Mouse (Mus musculus): ENCODE measurements around the gene Ints1.
A peak's percentile ranks its signal among the peaks of the same experiment; 100 is the strongest.

Gene Ints1

DNA sequence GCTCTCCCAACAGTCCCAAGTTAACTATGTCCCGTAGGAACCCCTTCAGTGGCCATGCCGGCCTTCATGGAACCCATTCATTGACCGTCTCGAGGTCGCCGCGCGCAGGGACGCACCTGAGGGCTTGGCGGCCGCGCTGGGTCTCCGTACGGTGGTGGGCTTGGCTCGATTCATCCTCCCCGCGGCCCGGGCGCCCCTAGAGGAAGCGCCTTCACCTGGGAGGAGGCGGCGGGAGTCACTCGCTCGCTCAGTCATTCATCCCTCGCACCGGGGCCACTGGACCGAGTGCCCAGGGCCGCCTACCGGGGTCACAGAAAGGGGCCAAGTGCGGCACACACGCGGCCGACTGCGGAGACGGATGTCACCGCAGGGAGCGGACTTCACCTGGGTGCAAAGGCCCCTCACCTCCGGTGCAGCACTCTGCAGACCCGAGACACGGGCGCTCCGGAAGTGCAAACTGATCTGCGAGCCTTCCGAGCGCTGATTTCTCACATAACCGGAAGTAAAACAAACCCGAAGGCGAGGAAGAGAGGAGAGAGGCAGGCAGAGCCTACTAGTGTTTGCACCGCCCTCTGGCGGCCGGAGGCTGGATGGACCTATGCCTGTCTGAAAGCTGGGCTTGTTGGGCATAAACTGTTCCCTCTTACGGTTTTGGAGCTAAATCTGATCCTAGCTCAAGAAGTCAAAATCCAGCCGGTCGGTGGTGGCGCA lies at the start of gene Ints1:
TSS of gene Ints1 (minus strand) at position 459 of the 711 bp plus-strand sequence.
- DNase-seq (ENCODE audit: low spot score) = peak; percentile 97

DNA sequence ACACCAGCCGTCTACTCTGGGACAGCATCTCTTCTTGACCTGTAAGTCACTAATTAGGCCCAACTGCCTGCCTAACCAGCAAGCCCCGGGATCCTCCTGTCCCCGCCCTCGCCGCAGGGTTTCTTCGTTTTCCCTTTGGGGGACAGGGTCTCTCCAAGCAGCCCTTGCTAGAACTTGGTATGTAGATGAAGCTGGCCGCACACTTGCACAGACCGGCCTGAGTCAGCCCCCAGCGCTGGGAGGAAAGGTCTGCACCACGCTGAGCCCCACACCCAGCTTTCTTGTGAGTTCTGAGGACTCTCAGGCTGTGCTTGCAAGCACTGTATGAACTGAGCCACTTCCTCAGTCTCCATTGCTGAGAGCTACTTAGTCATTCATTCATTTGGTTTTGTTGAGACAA lies 49.1 kb upstream of the Ints1 start:
- no peak for DNase-seq (ENCODE audit: low spot score)

- no peak for DNase-seq (ENCODE audit: low spot score)
Observed at GRCm38 (mm10) chr5:139821466-139822459, 46.3 kb upstream of the Ints1 start.

DNA sequence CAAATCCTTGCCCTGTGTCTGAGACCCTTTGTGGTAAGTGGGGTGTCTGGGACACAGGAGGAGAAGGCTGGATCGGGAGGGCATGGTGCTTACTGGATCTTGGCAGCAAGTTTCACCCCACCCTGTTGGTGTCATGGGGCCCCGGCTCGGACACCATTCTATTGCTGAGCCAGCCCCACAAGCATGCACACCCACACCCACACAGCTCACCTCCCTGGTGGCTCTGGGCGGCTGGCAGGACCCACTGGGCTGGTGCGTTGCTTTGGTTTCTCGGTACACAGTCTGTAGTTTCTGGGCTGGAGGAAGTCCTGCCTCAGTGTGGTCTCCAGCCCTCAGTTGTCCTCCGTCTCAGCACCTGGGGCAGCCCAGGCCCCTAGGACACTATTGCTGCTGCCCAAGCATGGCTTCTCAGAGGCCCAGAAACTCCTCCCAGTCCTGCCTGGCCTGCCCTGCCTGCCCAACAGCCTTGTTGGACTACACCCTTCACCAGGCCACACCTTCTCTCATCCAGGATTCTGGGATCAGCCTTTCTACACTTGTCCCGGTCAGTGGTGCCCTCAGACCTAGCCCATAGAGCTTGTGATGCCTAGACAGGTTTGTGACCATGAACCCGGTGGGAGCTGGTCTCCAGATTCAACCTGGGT lies 44.2 kb upstream of the Ints1 start, which contains the start of gene Tmem184a:
TSS of gene Tmem184a (minus strand) at position 380 of the 644 bp plus-strand sequence.
- DNase-seq (ENCODE audit: low spot score) = no peak

DNA sequence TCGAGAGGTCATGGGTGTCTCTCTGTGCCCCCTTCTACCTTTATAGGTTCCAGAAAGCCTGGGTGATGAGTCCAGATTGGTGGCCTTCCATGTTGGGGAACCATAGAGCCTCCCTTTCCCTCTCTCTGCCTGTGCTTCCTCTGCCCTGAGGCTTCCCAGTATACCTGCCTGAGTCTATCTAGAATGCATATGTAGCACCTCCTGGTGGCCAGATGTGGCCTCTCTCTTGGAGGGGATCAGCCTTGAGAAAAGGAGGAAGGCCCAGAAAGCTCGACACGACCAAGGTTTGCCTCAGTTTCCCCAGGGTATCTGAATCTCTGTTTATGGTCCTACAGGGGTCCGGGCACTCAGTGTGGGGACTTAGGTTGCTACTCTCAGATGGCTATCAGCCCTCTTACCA lies 43.3 kb upstream of the Ints1 start:
- DNase-seq (ENCODE audit: low spot score) = peak; percentile 62

DNA sequence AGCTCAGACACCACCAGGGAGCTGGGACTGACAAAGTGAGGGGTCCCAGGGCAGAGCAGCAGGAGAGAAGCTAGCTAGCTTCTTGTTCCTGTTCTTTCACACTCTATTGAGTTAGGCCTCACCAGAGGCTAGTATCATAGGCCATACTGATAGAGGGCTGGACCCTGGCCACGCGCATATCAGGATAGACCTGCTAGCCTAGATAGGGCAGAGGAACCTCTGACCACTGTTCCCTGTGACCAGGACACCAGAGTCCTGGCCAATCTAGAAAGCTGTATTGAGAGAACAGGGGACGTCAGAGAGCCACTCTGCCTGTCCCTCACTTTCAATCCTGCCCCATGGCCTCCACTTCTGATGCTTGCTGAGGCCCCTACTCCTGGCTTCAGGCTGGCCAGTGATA lies 42.6 kb upstream of the Ints1 start:
- DNase-seq (ENCODE audit: low spot score) = no peak

DNA sequence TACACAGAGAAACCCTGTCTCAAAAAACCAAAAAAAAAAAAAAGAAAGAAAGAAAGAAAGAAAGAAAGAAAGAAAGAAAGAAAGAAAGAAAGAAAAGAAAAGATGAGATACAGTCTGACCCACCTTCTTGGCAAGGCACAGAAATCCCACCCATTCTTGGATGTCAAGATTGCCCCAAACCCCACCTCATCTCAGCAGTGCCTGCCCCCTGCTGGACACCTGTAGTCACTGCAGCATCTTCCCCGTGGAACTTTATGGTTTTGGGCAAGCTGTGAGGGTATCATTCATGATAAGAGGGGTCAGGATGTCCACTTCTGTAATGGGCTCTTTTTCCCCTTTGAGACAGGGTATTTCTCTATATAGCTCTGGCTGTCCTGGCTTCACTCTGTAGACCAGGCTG lies 41.8 kb upstream of the Ints1 start:
- DNase-seq (ENCODE audit: low spot score) = no peak

- no peak for DNase-seq (ENCODE audit: low spot score)
Observed at GRCm38 (mm10) chr5:139816445-139816844, 41.0 kb upstream of the Ints1 start.

- no peak for DNase-seq (ENCODE audit: low spot score)
Observed at GRCm38 (mm10) chr5:139815964-139816363, 40.5 kb upstream of the Ints1 start.

GRCm38 (mm10) chr5:139813963-139814381 lies 38.5 kb upstream of the Ints1 start:
- no peak for DNase-seq (ENCODE audit: low spot score)

DNA sequence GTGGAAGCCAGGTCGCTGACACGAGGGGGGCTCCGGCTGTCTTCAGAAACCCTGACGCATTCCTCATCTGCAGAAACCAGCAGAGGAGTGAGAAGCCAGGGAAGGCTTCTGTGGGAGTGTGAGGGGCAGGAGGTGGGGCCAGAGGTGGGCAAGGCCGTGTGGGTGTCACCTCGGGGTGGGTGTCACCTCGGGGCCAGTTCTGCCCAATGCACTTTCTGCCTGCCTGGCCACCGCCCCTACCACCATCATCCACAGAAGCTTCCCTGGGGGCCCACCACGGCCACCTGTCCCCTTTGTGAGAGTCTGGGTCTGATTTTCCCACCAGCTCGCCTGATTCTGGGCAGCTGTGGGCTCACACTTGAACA lies 37.6 kb upstream of the Ints1 start:
- DNase-seq (ENCODE audit: low spot score) = no peak

DNA sequence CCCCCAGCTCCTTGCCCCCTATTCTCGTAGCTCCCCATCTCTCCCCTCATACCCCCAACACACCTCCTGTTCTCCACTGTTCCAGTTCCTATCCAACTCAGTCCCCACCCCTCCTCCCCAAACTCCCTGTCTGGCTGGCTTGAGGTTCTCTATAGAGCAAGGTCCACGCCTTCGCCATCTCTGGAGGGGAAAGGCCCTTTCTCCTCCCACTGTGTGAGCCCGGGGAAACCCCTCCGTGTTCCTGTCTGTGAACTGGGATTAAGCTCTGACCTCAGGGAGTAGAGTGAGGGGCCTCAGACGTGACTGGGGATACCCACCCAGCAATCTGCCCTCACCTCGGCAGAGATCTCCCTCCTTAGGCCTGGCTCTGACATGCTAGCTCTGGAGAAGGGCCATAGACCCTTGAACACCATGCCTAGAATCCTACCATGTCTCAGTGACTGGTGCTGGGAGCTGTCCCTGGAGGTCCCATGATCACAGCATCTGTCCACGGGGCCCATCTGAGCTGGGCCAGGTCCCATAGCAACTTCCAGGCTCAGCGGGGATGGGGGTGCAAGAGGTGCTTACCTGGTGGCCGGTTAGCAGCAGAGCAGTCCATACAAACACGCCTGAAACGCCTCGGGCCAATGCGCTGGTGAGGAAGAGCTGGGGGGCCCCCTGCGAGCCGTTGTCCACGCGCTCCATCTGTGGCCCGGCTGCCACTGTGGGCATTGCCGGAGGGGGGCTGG lies 37.1 kb upstream of the Ints1 start:
- DNase-seq (ENCODE audit: low spot score) = no peak

DNA sequence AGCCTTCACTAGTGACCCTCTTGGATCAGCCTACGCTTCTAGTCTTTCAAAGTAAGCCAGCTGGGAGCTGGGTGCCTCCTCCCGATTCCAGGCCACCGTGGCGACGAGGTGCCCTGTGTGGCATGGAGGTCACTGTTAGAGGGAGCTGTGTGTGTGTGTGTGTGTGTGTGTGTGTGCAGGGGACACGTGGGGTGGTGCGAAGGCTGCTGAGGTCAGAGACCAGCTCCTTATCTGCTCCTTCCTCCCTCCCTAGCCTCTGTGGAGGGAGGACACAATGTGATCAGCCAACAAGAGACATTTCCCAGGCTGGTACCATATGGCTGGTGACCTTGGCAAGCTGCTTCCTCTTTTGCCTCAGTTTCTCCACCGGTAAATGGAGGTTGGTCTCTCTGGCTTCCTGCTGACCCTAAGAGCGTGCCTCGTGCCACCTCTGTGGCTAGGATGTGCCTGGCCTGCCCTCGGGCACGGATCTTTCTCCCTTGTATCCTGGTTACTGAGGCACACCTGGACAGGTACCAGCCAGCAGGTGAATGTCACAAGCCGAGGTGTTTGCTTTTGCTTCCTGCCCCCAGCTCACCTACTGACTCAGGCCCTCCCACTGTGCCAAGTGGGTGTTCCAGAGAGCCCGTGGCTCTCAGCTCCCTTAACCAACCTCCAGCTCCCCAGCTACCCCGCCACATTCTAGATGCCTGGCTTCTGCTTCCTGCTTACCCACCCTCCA lies 36.4 kb upstream of the Ints1 start:
- no peak for DNase-seq (ENCODE audit: low spot score)

DNA sequence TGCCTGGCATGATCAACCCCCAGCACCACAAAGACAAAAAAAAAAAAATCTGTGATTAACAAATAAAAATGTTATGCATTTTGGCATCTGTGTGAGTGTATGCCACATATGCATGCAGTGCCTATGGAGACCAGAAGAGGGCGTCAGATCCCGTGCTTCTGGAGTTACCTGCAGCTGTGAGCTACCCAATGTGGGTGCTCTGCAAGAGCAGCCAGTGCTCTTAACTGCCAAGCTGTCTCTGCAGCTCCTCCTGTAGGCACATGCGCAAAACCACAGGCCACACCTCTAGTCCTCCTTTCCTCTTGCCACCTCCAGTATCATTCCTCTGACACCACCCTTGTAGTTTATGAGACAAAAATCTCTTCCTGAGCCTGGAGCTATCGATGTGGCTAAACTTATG lies 33.9 kb upstream of the Ints1 start:
- DNase-seq (ENCODE audit: low spot score) = no peak

GRCm38 (mm10) chr5:139805924-139806323 lies 30.4 kb upstream of the Ints1 start:
- DNase-seq (ENCODE audit: low spot score) = no peak

GRCm38 (mm10) chr5:139804573-139805111 lies 29.2 kb upstream of the Ints1 start:
- no peak for DNase-seq (ENCODE audit: low spot score)

DNA sequence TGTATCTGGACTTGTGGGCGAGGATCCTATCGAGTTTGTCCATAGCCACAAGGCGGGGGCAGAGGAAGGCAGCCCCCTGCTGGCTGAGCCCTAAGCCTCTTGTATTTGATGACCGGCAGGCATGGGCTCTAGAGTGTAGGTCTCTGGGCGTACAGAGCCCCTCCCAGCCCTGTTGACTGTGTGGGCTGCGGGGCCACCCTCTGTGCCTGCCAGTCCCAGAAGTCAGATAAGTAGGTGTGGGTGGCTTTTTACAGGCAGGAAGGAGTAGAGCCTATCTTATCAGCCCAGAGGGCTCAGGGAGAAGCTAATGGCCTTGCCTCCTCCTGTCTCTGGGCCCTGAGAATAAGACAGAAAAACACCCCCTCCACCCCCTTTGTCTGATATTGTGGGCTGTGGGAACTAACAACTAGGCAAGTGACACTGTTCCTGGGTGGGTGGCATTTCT lies 28.7 kb upstream of the Ints1 start:
- DNase-seq (ENCODE audit: low spot score) = peak; percentile 54

DNA sequence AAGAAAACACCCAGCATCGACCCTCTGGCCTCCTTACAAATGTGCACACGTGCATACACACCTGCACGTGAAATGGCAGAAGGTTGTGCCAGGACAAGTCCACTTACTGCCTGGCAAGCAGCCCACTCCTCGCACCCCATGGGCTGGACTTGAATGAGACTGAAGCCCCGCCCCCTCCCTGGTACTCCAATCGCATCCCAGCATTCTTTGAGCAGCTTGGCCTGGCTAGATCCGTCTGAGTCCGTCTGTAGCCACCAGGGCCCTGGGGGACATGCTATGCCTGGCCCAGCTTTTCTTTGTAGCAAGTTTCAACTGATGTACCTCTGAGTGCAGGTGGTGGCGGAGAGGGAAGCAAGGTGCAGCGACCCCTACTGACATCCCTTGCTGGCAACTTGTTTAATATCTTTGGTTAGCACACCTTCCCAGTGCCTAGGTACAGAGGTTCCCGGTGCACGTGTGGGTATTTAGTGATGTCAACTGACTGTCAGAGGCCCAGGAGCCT lies 28.2 kb upstream of the Ints1 start:
- DNase-seq (ENCODE audit: low spot score) = peak; percentile 74

- no peak for DNase-seq (ENCODE audit: low spot score)
Observed at GRCm38 (mm10) chr5:139803165-139803564, 27.7 kb upstream of the Ints1 start.

DNA sequence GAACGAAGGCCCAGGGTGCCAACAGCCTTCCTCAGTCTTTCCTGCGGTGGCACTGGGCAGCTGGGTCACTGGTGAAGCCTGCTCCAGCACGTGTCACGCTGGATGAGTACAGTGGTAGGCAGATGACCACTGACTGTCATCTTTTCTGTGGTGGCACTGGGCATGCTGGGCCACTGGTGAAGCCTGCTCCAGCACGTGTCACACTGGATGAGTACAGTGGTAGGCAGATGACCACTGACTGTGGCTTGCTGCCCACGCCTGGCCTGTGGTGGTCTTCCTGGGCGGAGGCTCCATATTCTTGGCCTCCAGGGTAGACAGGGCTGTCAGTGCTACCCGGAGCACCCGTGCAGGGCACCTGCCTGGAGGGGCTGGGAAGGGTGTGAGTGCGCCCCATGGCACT lies 26.4 kb upstream of the Ints1 start:
- no peak for DNase-seq (ENCODE audit: low spot score)

DNA sequence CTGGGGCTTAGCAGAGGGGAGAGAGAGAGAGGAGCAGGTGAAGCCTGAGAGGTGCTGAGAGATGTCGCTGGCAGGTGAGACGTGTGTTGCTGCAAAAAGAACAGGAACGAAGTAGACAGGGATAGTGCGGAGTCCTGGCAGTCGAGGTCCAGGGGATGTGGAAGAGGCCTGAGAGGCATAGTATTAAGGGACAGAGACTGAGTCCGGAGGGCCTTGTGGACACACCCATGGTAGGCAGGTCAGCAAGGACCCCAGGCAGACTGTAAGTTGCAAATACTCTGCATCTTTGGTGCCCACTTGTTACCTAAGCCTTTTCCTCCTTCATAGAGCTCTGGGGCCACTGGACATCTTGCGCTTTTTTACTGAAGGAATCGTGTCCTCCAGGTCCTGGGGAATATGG lies 25.8 kb upstream of the Ints1 start:
- DNase-seq (ENCODE audit: low spot score) = no peak
